Mouse (Mus musculus) heart, adult 2 months (tissue): ENCODE results near the gene 1810062G17Rik. TPM values are rescaled to one million over a fixed set of nuclear protein-coding genes. Genes with fewer than 3 reads are reported as not detected.

Experiments used
- DNase-seq, 2 experiments: peaks; one replicate each; pipeline ENCODE4 v3.0.0; 2021
- H3K27ac ChIP-seq: fragments of 200-600 bp; 2 replicates; pipeline ENCODE4 v1.8.1; 2022
- H3K27me3 ChIP-seq: fragments of 200-500 bp; 2 replicates; pipeline ENCODE4 v1.6.1; 2012; ENCODE audit warnings: mild to moderate bottlenecking, low read length, inconsistent platforms, mixed read lengths; ENCODE audit not compliant: control insufficient read depth, insufficient read depth
- H3K36me3 ChIP-seq: fragments of 200-500 bp; 2 replicates; pipeline ENCODE4 v1.6.1; 2012; ENCODE audit warnings: low read length, inconsistent platforms; ENCODE audit not compliant: control insufficient read depth, insufficient read depth
- H3K4me1 ChIP-seq: fragments of 200-500 bp; 2 replicates; pipeline ENCODE4 v1.6.1; 2011; ENCODE audit warnings: low read length; ENCODE audit not compliant: control insufficient read depth, insufficient read depth
- H3K4me3 ChIP-seq: fragments of 200-600 bp; 2 replicates; pipeline ENCODE4 v1.8.1; 2022
- H3K79me2 ChIP-seq: fragments of 200-500 bp; replicated peaks from 2 replicates; pipeline ENCODE4 v1.6.1; 2012; ENCODE audit warnings: mild to moderate bottlenecking, inconsistent platforms, low read length, moderate library complexity, mixed read lengths; ENCODE audit not compliant: control insufficient read depth, insufficient read depth
- H3K9ac ChIP-seq: fragments of 200-500 bp; 2 replicates; pipeline ENCODE4 v1.6.1; 2012; ENCODE audit warnings: low read depth, mild to moderate bottlenecking, control low read depth, inconsistent platforms, low read length, mixed read lengths
- CTCF ChIP-seq: fragments of 200-600 bp; IDR thresholded peaks from 2 replicates; pipeline ENCODE4 v1.8.1; 2022; ENCODE audit warnings: antibody characterized with exemption, mild to moderate bottlenecking, moderate library complexity
- EP300 ChIP-seq: fragments of 200-500 bp; IDR thresholded peaks from 2 replicates; pipeline ENCODE4 v1.6.1; 2011; ENCODE audit warnings: low read depth, low read length, control low read depth; ENCODE audit not compliant: insufficient read depth
- POLR2A ChIP-seq: fragments of 200-500 bp; IDR thresholded peaks from 2 replicates; pipeline ENCODE4 v1.6.1; 2011; ENCODE audit warnings: mild to moderate bottlenecking, low read depth, low read length, control low read depth; ENCODE audit not compliant: insufficient read depth
- WGBS: fragments of 180-500 bp; shearing (Covaris S2); methylation state at CpG from one replicate; pipeline ENCODE4 v1.1.7; 2018; 5-methylcytosine and 5-hydroxymethylcytosine counted together
- intact Hi-C: fragments of 180-260 bp; cut with DNase I; formaldehyde crosslinking; loops from one replicate; pipeline ENCODE4 v1.15.1; 2025
- polyA plus RNA-seq: library from polyadenylated mRNA; depleted of rRNA; stranded (reverse); fragments of >200 nt; gene quantifications from 2 replicates; pipeline ENCODE4 v1.2.3, GENCODE M21; 2012
- total RNA-seq, 2 experiments: library from RNA; stranded (reverse); gene quantifications; 2 replicates each; pipeline ENCODE4 v1.2.3; 2021

1810062G17Rik gene
- total and polyA plus RNA-seq, 3 experiments: 0.96 TPM; not detected in 2

DNA sequence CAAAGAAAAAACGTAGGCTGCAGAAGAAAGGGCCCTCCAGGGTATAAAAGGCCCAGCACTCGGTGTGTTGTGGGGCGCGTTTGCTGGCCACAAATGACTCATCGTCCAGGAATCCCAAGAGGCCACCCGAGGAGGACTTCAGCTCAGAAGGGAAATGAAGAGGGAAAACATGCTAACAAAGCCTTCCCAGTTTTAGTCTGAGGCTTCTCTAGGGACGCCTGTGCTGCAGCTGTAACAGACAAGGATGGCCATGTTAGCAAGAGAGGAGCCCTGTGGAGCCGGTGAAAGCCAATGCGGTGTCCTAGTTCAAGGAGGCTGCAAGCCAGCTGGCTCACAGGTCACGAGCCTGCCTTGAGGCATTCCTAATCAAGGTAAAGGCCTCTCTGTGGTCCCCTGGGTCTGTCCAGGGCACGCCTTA is 6.0 kb downstream of the 1810062G17Rik start:
- DNase-seq: peak; percentile 71 to 81
- Histone ChIP-seq H3K4me1 (peaks cover 4% of the 10 kb centered on the region), H3K79me2 (no peaks in the 10 kb centered on the region), H3K27ac (peak overlapping the region; percentile 74), H3K9ac (0 out of 2 replicates have a peak overlapping the region, but pooled peaks have one; percentile 2), H3K4me3 (peak overlapping the region; percentile 1; the same call in 1 of the 2 replicates), H3K27me3 (no peaks in the 10 kb centered on the region), H3K36me3 (peaks cover 4% of the 10 kb centered on the region)
- no peak for TF ChIP-seq CTCF
- 0 out of 2 replicates have a peak, but pooled peaks have one; percentile 26 for TF ChIP-seq EP300
- 3% methylated on average over 11 of the region's 11 CpGs for WGBS
- intact Hi-C loops: no loop called here

DNA sequence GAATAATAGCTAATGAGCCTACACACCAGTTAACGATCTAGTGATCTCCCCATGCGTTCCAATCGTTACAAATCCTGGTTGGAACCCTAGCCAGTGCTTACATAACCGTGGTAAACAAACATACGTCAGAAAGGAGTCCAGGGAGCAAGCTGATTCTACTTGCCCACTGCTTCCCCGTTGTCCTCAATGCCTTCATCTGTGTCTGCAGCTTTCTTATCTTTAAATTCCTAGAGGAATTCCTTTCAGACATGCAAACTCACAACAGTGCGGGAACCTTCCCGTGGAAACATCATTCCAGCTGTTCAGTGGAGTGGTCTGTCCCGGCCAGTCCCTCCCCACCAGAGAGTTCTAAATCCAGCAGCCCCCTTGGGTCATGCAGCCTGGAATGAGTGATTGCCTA is 7.2 kb downstream of the 1810062G17Rik start:
- H3K4me1 ChIP-seq: peaks cover 4% of the 10 kb centered on the region
- no peaks in the 10 kb centered on the region for H3K27me3 ChIP-seq
- peaks cover 4% of the 10 kb centered on the region for H3K36me3 ChIP-seq
- no peak for DNase-seq
- intact Hi-C loops: no loop called here
- TF ChIP-seq POLR2A (no peak), CTCF (no peak), EP300 (no peak)
- no peaks in the 10 kb centered on the region for H3K79me2 ChIP-seq
- no peak overlapping the region; the same call in 1 of the 2 replicates for H3K27ac ChIP-seq
- H3K9ac ChIP-seq: no peak overlapping the region
- WGBS: 26% methylated on average over 9 of the region's 9 CpGs
- H3K4me3 ChIP-seq: no peak overlapping the region

DNA sequence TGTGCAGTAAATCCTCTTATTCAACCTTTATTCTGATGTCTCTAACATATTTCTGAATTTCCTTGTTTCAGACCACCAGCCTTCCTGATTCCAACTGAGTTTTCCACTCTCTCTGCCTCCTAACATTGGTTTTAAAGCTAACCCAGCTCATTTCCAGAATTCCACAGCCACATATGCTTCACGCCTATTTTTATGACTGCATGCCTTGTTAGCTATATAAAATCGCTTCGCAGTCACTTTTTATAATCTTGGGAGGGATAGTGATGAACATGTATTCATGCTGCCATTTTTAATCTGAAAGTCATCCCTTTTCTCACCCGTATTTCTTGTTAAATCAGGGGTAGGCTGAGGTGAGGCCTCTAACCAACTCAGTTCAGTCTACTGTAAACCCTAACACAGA is 8.6 kb downstream of the 1810062G17Rik start:
- Histone ChIP-seq H3K27ac (no peak overlapping the region), H3K36me3 (peaks cover 4% of the 10 kb centered on the region), H3K79me2 (no peaks in the 10 kb centered on the region), H3K9ac (no peak overlapping the region), H3K4me1 (peaks cover 4% of the 10 kb centered on the region), H3K27me3 (no peaks in the 10 kb centered on the region), H3K4me3 (no peak overlapping the region)
- 95% methylated on average over 4 of the region's 4 CpGs for WGBS
- no peak for DNase-seq
- TF ChIP-seq EP300 (no peak), POLR2A (no peak), CTCF (no peak)
- intact Hi-C loops: no loop called here

DNA sequence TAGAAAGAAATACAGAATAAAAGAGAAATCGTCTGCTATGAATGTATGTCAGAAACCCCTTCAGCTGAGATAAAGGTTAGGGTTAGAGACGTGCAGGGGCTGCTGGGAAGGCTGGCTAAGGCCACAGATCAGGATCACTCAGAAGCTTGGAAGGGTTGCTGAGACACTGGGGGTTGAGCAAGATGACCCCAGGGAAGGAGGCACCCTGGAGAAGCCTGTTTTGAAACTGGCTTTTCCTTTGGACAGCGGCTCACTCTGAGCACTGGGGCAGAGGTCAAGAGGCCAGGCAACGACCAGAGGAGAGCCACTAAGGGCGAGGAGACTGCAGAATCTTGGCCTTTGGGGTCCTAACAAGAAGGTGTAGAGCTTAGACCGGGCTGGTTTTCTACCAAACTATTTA is 10.4 kb downstream of the 1810062G17Rik start:
- 76% methylated on average over 6 of the region's 6 CpGs for WGBS
- TF ChIP-seq CTCF (no peak), POLR2A (no peak), EP300 (no peak)
- DNase-seq: no peak
- no peak overlapping the region for H3K27ac ChIP-seq
- peaks cover 4% of the 10 kb centered on the region for H3K4me1 ChIP-seq
- H3K79me2 ChIP-seq: no peaks in the 10 kb centered on the region
- H3K4me3 ChIP-seq: no peak overlapping the region
- no peak overlapping the region for H3K9ac ChIP-seq
- H3K36me3 ChIP-seq: peaks cover 2% of the 10 kb centered on the region; the same call in 1 of the 2 replicates
- intact Hi-C loops: no loop called here
- H3K27me3 ChIP-seq: no peaks in the 10 kb centered on the region

DNA sequence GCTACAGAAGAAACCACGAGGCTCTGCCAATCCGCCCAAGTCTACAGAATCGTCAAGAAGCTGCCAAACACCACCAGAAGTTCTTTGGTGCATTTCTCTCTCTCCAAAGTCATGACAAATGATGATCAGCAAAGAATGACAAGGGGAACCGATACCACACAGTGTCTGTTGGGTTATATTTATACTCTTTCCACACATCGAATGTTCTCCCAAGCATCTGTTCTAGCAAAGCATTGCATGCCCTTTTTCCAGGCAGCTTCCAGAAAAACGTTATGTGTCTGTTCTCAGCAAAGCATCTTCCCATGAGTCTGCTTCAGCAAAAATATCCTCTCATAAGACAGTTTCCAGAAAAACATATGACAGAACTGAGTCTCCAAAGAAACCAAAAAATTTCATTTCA is 11.1 kb downstream of the 1810062G17Rik start:
- no peaks in the 10 kb centered on the region for H3K79me2 ChIP-seq

DNA sequence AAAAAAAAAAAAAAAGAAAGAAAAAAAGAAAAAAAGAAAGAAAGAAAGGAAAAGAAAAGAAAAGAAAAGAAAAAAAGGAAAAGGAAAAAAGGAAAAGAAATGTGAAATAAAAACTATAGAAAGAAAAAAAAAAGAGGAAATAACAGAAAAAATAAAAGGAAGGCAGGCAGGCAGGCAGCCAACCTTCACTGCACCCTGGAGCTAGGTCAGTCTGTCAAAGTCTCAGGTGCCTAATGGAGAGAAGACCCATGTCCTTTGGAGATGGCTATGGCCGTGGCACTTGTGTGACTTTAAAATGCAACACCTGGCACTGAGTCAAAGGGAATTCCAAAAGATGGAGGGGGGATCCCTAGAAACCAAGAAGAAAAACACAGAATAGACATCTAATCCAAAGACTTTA is 12.6 kb downstream of the 1810062G17Rik start:
- no peak overlapping the region for H3K27ac ChIP-seq
- no peak overlapping the region for H3K9ac ChIP-seq
- H3K79me2 ChIP-seq: no peaks in the 10 kb centered on the region
- TF ChIP-seq POLR2A: no peak
- no peak for TF ChIP-seq EP300
- TF ChIP-seq CTCF: no peak
- 88% methylated on average over 1 of the region's 1 CpGs for WGBS
- no peak overlapping the region for H3K4me3 ChIP-seq
- intact Hi-C loops: no loop called here
- no peaks in the 10 kb centered on the region for H3K36me3 ChIP-seq
- no peaks in the 10 kb centered on the region for H3K27me3 ChIP-seq
- no peaks in the 10 kb centered on the region for H3K4me1 ChIP-seq
- no peak for DNase-seq

More for the DNA sequence above, 11.1 kb downstream of the 1810062G17Rik start:
- intact Hi-C loops: no loop called here
- Histone ChIP-seq H3K27ac (no peak overlapping the region), H3K4me3 (no peak overlapping the region), H3K9ac (no peak overlapping the region), H3K27me3 (no peaks in the 10 kb centered on the region), H3K36me3 (no peaks in the 10 kb centered on the region; the same call in 1 of the 2 replicates), H3K4me1 (peaks cover 4% of the 10 kb centered on the region)
- DNase-seq: no peak
- 91% methylated on average over 6 of the region's 6 CpGs for WGBS
- no peak for TF ChIP-seq CTCF
- no peak for TF ChIP-seq POLR2A
- TF ChIP-seq EP300: no peak
